Mouse (Mus musculus) CD4-positive naive resting alpha-beta T cell, adult 57 days (primary cell): ENCODE measurements around the gene Mfrp. TPM values are rescaled to one million over a fixed set of nuclear protein-coding genes. Genes with fewer than 3 reads are reported as not detected.

Source experiments
- total RNA-seq: library from RNA; stranded (reverse); gene quantifications from one replicate; pipeline ENCODE4 v1.2.4, GENCODE M21; 2023

Mfrp gene
- total RNA-seq = 1.9 TPM

GRCm38 (mm10) chr9:44101490-44101889 is at the start of gene Mfrp:
Gene Mfrp (plus strand): TSS chr9:44101729.

GRCm38 (mm10) chr9:44066785-44067225 is 34.7 kb upstream of the Mfrp start, which contains the start of gene Usp2:
Gene Usp2 (plus strand): TSS chr9:44067021.

GRCm38 (mm10) chr9:44107110-44107509 is 5.6 kb downstream of the Mfrp start, which contains the start of gene C1qtnf5:
Gene C1qtnf5 (plus strand): TSS chr9:44107245.

GRCm38 (mm10) chr9:44113105-44113789 is 11.7 kb downstream of the Mfrp start, which contains the start of the genes Gm49380 and Rnf26:
Gene Gm49380 (minus strand): TSS chr9:44113500.
Gene Rnf26 (minus strand): TSS chr9:44113517.

GRCm38 (mm10) chr9:44134101-44134850 is 32.7 kb downstream of the Mfrp start, which contains the start of gene Mcam:
Gene Mcam (plus strand): TSS chr9:44134469.

Other genes starting within 250 kb of the Mfrp start
- 673 TPM for gene Thy1, start 58.3 kb upstream of the Mfrp start, total RNA-seq
- gene Usp2, start 34.7 kb upstream of the Mfrp start, total RNA-seq = 86.6 TPM
- not detected for gene C1qtnf5, start 5.5 kb downstream of the Mfrp start, total RNA-seq
- 0.89 TPM for gene Gm49380, start 11.8 kb downstream of the Mfrp start, total RNA-seq
- gene Rnf26, start 11.8 kb downstream of the Mfrp start, total RNA-seq = 21.7 TPM
- gene Mcam, start 32.7 kb downstream of the Mfrp start, total RNA-seq = 3.5 TPM
- gene Cbl, start 132.3 kb downstream of the Mfrp start, total RNA-seq = 176 TPM
- not detected for gene Ccdc153, start 138.9 kb downstream of the Mfrp start, total RNA-seq
- gene Pdzd3, start 149.7 kb downstream of the Mfrp start, total RNA-seq = not detected
- 5.8 TPM for gene Nlrx1, start 166.9 kb downstream of the Mfrp start, total RNA-seq
- 0.53 TPM for gene Abcg4, start 186.9 kb downstream of the Mfrp start, total RNA-seq
- 44.8 TPM for gene Hinfp, start 203.9 kb downstream of the Mfrp start, total RNA-seq
- 25.9 TPM for gene C2cd2l, start 218.6 kb downstream of the Mfrp start, total RNA-seq
- 7.2 TPM for gene Dpagt1, start 224.3 kb downstream of the Mfrp start, total RNA-seq
- gene H2afx, start 233.0 kb downstream of the Mfrp start, total RNA-seq = 44.3 TPM
- gene Hmbs, start 242.5 kb downstream of the Mfrp start, total RNA-seq = 11.2 TPM